ENCODE assay signal across 14 mouse cellular contexts in genomic region chr3:137335957-137336356, GRCm38 (mm10).
"Had no signal": no experiment of that assay in that cellular context is flagged by ENCODE, and none has a peak within 500 bp of the region (broad histone marks: within the 10 kb centered on the region; RNA-seq: fewer than 3 reads in every experiment).

No protein-coding gene starts in this region.

- H3K4me1 ChIP-seq: stomach, embryonic 15.5 days had no signal

- H3K27me3 ChIP-seq: limb, embryonic 13.5 days; midbrain, embryonic 12.5 days; neural tube, embryonic 13.5 days; stomach, embryonic 15.5 days had no signal

- H3K4me2 ChIP-seq: limb, embryonic 13.5 days; midbrain, embryonic 12.5 days; neural tube, embryonic 13.5 days; stomach, embryonic 15.5 days had no signal

- H3K27ac ChIP-seq: kidney, postnatal 0 days; limb, embryonic 13.5 days; liver, embryonic 14.5 days; midbrain, embryonic 12.5 days; neural tube, embryonic 13.5 days; stomach, embryonic 15.5 days had no signal

- ATAC-seq: midbrain, embryonic 16.5 days had no signal

- H3K9ac ChIP-seq: limb, embryonic 13.5 days; liver, embryonic 14.5 days; midbrain, embryonic 12.5 days; neural tube, embryonic 13.5 days; stomach, embryonic 15.5 days had no signal

- H3K4me3 ChIP-seq: limb, embryonic 13.5 days; midbrain, embryonic 12.5 days; neural tube, embryonic 13.5 days; stomach, embryonic 15.5 days had no signal

- H3K9me3 ChIP-seq: limb, embryonic 13.5 days; midbrain, embryonic 12.5 days; neural tube, embryonic 13.5 days; stomach, embryonic 15.5 days had no signal

- H3K36me3 ChIP-seq: limb, embryonic 13.5 days; midbrain, embryonic 12.5 days; neural tube, embryonic 13.5 days; stomach, embryonic 15.5 days had no signal

- DNase-seq: kidney, adult 8-10 months; kidney, postnatal 36 days; left cerebral cortex, postnatal 4 days; lung, adult 18-20 months; right cerebral cortex, postnatal 14 days; thymus, adult 2 months; thymus, postnatal 25 days had no signal
